Mouse (Mus musculus) right cerebral cortex, postnatal 36 days (tissue): ENCODE data around the gene Tpo.

Source experiments
- DNase-seq, 2 experiments: peaks; one replicate each; pipeline ENCODE4 v3.0.0; 2022; ENCODE audit warnings: low spot score in 2 of 2, mixed read lengths in 1 of 2

Tpo gene

GRCm38 (mm10) chr12:30132524-30132923 is at the start of gene Tpo:
Gene Tpo (minus strand): TSS chr12:30132624.
- no peak for DNase-seq

GRCm38 (mm10) chr12:30181721-30182120 is 49.3 kb upstream of the Tpo start:
- DNase-seq: no peak

- no peak for DNase-seq
Measured at GRCm38 (mm10) chr12:30179623-30180022, 47.2 kb upstream of the Tpo start.

GRCm38 (mm10) chr12:30177966-30178365 is 45.5 kb upstream of the Tpo start:
- DNase-seq: no peak

- DNase-seq: no peak
Measured at GRCm38 (mm10) chr12:30177529-30177928, 45.1 kb upstream of the Tpo start.

GRCm38 (mm10) chr12:30168491-30168890 is 36.1 kb upstream of the Tpo start:
- DNase-seq: no peak

- DNase-seq: no peak
Measured at GRCm38 (mm10) chr12:30164538-30164937, 32.1 kb upstream of the Tpo start.

GRCm38 (mm10) chr12:30164005-30164404 is 31.6 kb upstream of the Tpo start:
- no peak for DNase-seq

GRCm38 (mm10) chr12:30161731-30162406 is 29.4 kb upstream of the Tpo start:
- DNase-seq: no peak

GRCm38 (mm10) chr12:30160475-30160874 is 28.1 kb upstream of the Tpo start:
- DNase-seq: no peak

GRCm38 (mm10) chr12:30159788-30160187 is 27.4 kb upstream of the Tpo start:
- no peak for DNase-seq

- DNase-seq: no peak
Measured at GRCm38 (mm10) chr12:30154079-30154673, 21.8 kb upstream of the Tpo start.

GRCm38 (mm10) chr12:30142085-30142484 is 9.7 kb upstream of the Tpo start:
- DNase-seq: no peak

GRCm38 (mm10) chr12:30129411-30129716 is 3.1 kb downstream of the Tpo start:
- no peak for DNase-seq

GRCm38 (mm10) chr12:30128561-30129410 is 3.6 kb downstream of the Tpo start:
- peak; percentile 51 to 76 for DNase-seq

GRCm38 (mm10) chr12:30122347-30122746 is 10.1 kb downstream of the Tpo start:
- no peak for DNase-seq

GRCm38 (mm10) chr12:30112271-30112670 is 20.2 kb downstream of the Tpo start:
- DNase-seq: no peak

GRCm38 (mm10) chr12:30109646-30110605 is 22.5 kb downstream of the Tpo start:
- no peak for DNase-seq

- DNase-seq: no peak
Measured at GRCm38 (mm10) chr12:30102891-30103565, 29.4 kb downstream of the Tpo start.

- no peak for DNase-seq
Measured at GRCm38 (mm10) chr12:30092081-30092480, 40.3 kb downstream of the Tpo start.

- DNase-seq: no peak
Measured at GRCm38 (mm10) chr12:30083971-30084370, 48.5 kb downstream of the Tpo start.
